Mouse (Mus musculus) liver, embryonic 16.5 days (tissue): ENCODE measurements around the gene Agbl1. TPM values are rescaled to one million over a fixed set of nuclear protein-coding genes. Genes with fewer than 3 reads are reported as not detected.

Experiments
- ATAC-seq: fragments of 200-750 bp; cut with Nextera tagmentation; 2 replicates; pipeline ENCODE4 v1.8.0; 2017; ENCODE audit warnings: low read depth, mild to moderate bottlenecking, moderate number of reproducible peaks, moderate library complexity
- H3K27ac ChIP-seq: fragments of 300-500 bp; sonication (generic); 2 replicates; pipeline ENCODE4 v1.5.1; 2014; ENCODE audit warnings: mild to moderate bottlenecking, low read length
- H3K27me3 ChIP-seq: fragments of 300-500 bp; sonication (generic); 2 replicates; pipeline ENCODE4 v1.6.1; 2014; ENCODE audit warnings: low read depth, low read length, mixed read lengths; ENCODE audit not compliant: control insufficient read depth, insufficient read depth
- H3K36me3 ChIP-seq: fragments of 300-500 bp; sonication (generic); 2 replicates; pipeline ENCODE4 v1.6.1; 2014; ENCODE audit warnings: mild to moderate bottlenecking; ENCODE audit not compliant: control insufficient read depth, insufficient read depth
- H3K4me1 ChIP-seq: fragments of 300-500 bp; sonication (generic); 2 replicates; pipeline ENCODE4 v1.6.1; 2014; ENCODE audit warnings: low read depth, low read length, mixed read lengths; ENCODE audit not compliant: control insufficient read depth
- H3K4me2 ChIP-seq: fragments of 300-500 bp; sonication (generic); 2 replicates; pipeline ENCODE4 v1.6.1; 2014; ENCODE audit warnings: low read depth, low read length, mixed read lengths
- H3K4me3 ChIP-seq: fragments of 300-500 bp; sonication (generic); 2 replicates; pipeline ENCODE4 v1.5.1; 2014; ENCODE audit warnings: low read depth, mild to moderate bottlenecking, low read length
- H3K9ac ChIP-seq: fragments of 300-500 bp; sonication (generic); 2 replicates; pipeline ENCODE4 v1.6.1; 2014; ENCODE audit warnings: low read depth, low read length
- H3K9me3 ChIP-seq: fragments of 300-500 bp; sonication (generic); replicated peaks from 2 replicates; pipeline ENCODE4 v1.6.1; 2016; ENCODE audit warnings: low read length; ENCODE audit not compliant: control insufficient read depth
- WGBS: fragments of 180-500 bp; shearing (Covaris S2); extraction: QIAGEN DNeasy Blood & Tissue Kit; methylation state at CpG from one replicate; pipeline ENCODE4 v1.1.7; 2014; ENCODE audit not compliant: insufficient replicate concordance; 5-methylcytosine and 5-hydroxymethylcytosine counted together
- polyA plus RNA-seq: library from polyadenylated mRNA; unstranded; fragments of >200 nt; fragmentation: Nextera tagmentation; extraction: Ambion mirVana; gene quantifications from 2 replicates; pipeline ENCODE4 v1.2.1, GENCODE M21; 2015

Agbl1 gene
- polyA plus RNA-seq, 1 experiment from 2014 or later: not detected

- no peaks in the 10 kb centered on the region for H3K9me3 ChIP-seq
- ATAC-seq: no peak
- H3K36me3 ChIP-seq: no peaks in the 10 kb centered on the region
- H3K4me1 ChIP-seq: no peaks in the 10 kb centered on the region
- H3K4me3 ChIP-seq: no peak overlapping the region
- H3K9ac ChIP-seq: no peak overlapping the region
- no peaks in the 10 kb centered on the region for H3K27me3 ChIP-seq
- 64% methylated on average over 1 of the region's 1 CpGs for WGBS
- no peak overlapping the region for H3K27ac ChIP-seq
- no peak overlapping the region for H3K4me2 ChIP-seq
These were observed 884.3 kb downstream of the Agbl1 start for GRCm38 (mm10) chr7:77114021-77114420.

DNA sequence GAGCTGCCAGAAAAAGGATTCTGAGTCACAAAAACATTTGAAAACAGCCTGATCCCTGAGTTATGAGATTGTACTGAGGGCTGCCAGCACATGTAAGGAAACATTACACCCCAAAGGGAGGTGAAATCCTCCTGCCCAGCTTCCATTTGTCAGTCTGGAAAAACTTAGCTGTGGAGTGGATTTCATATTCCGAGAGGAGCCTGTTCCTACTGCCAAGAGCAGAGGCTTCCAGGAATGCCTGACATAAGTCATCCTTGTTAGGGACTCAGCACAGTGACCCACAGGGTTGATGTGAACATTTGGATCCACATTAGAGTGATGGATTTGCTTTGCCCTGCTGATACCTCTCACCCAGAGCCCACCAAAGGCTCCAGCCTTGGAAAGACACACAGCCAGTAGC lies 899.4 kb downstream of the Agbl1 start:
- Histone ChIP-seq H3K4me1 (no peaks in the 10 kb centered on the region), H3K27me3 (no peaks in the 10 kb centered on the region), H3K9ac (no peak overlapping the region), H3K4me2 (no peak overlapping the region), H3K27ac (no peak overlapping the region), H3K9me3 (no peaks in the 10 kb centered on the region), H3K4me3 (no peak overlapping the region), H3K36me3 (no peaks in the 10 kb centered on the region)
- WGBS: 39% methylated on average over 1 of the region's 1 CpGs
- no peak for ATAC-seq

GRCm38 (mm10) chr7:77131950-77132349 lies 902.3 kb downstream of the Agbl1 start:
- Histone ChIP-seq H3K27ac (no peak overlapping the region), H3K36me3 (no peaks in the 10 kb centered on the region), H3K4me1 (no peaks in the 10 kb centered on the region), H3K9ac (no peak overlapping the region), H3K4me2 (no peak overlapping the region), H3K27me3 (no peaks in the 10 kb centered on the region), H3K4me3 (no peak overlapping the region), H3K9me3 (no peaks in the 10 kb centered on the region)
- WGBS: 37% methylated on average over 7 of the region's 7 CpGs
- no peak for ATAC-seq

- no peaks in the 10 kb centered on the region for H3K36me3 ChIP-seq
- peak; percentile 51; the same call in 1 of the 2 replicates for ATAC-seq
- H3K4me3 ChIP-seq: no peak overlapping the region
- H3K4me2 ChIP-seq: no peak overlapping the region
- H3K27me3 ChIP-seq: no peaks in the 10 kb centered on the region
- H3K4me1 ChIP-seq: no peaks in the 10 kb centered on the region
- H3K9me3 ChIP-seq: no peaks in the 10 kb centered on the region
- H3K27ac ChIP-seq: no peak overlapping the region
- no peak overlapping the region for H3K9ac ChIP-seq
- WGBS: 31% methylated on average over 15 of the region's 15 CpGs
These were observed 903.1 kb downstream of the Agbl1 start for GRCm38 (mm10) chr7:77132615-77133420.

GRCm38 (mm10) chr7:77134860-77135259 lies 905.2 kb downstream of the Agbl1 start:
- H3K4me1 ChIP-seq: no peaks in the 10 kb centered on the region
- no peak overlapping the region for H3K9ac ChIP-seq
- H3K4me2 ChIP-seq: no peak overlapping the region
- no peaks in the 10 kb centered on the region for H3K9me3 ChIP-seq
- H3K27me3 ChIP-seq: no peaks in the 10 kb centered on the region
- no peak for ATAC-seq
- H3K27ac ChIP-seq: no peak overlapping the region
- no peak overlapping the region for H3K4me3 ChIP-seq
- no peaks in the 10 kb centered on the region for H3K36me3 ChIP-seq
- 77% methylated on average over 2 of the region's 2 CpGs for WGBS

GRCm38 (mm10) chr7:77138707-77139106 lies 909.0 kb downstream of the Agbl1 start:
- H3K4me2 ChIP-seq: no peak overlapping the region
- ATAC-seq: no peak
- no peaks in the 10 kb centered on the region for H3K36me3 ChIP-seq
- H3K9ac ChIP-seq: no peak overlapping the region
- H3K4me3 ChIP-seq: no peak overlapping the region
- no peaks in the 10 kb centered on the region for H3K27me3 ChIP-seq
- H3K27ac ChIP-seq: no peak overlapping the region
- H3K9me3 ChIP-seq: no peaks in the 10 kb centered on the region
- no peaks in the 10 kb centered on the region for H3K4me1 ChIP-seq

DNA sequence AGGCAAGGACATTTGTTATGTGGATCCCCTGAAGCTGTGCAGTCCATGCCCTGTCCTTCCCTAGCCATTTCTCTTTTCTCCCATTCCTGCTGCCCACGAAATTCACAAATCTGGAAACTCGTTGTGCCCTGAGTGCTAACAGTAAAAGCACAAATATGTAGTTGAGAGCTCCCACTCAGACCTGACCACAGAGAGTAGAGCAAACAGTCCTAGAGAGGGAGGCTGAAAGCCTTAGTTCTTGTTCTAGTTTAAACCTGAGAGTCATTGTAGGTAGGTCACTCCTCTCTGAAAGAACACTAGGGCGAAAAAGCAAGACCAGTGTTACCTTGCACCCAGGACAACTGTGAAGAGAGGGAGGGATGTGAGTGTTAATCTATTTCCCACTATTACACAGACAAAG lies 917.8 kb downstream of the Agbl1 start:
- Histone ChIP-seq H3K9ac (no peak overlapping the region), H3K27ac (no peak overlapping the region), H3K4me1 (no peaks in the 10 kb centered on the region), H3K4me2 (no peak overlapping the region), H3K4me3 (no peak overlapping the region), H3K27me3 (no peaks in the 10 kb centered on the region), H3K9me3 (no peaks in the 10 kb centered on the region), H3K36me3 (no peaks in the 10 kb centered on the region)
- WGBS: 52% methylated on average over 3 of the region's 3 CpGs
- ATAC-seq: no peak

DNA sequence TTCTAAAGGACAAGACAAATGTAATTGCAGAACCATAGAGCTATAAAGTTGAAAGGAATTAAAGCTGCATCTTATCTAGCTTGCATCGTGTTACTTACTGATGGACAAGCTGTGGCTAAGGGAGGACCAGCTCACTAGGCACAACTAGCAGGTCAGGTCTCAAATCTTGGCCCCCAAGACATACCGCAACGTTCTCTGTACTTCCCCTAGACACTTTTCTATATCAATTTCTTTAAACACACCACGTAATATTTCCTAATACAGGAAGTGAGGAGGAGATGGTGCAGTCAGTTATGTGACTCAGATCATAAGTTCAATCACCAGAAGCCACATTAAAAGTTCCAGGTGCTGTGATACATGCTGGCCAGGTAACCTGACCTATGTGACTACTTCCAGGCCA lies 919.1 kb downstream of the Agbl1 start:
- H3K27ac ChIP-seq: no peak overlapping the region
- no peak overlapping the region for H3K4me3 ChIP-seq
- no peaks in the 10 kb centered on the region for H3K36me3 ChIP-seq
- no peak for ATAC-seq
- H3K4me2 ChIP-seq: no peak overlapping the region
- no peaks in the 10 kb centered on the region for H3K9me3 ChIP-seq
- H3K4me1 ChIP-seq: no peaks in the 10 kb centered on the region
- H3K27me3 ChIP-seq: no peaks in the 10 kb centered on the region
- no peak overlapping the region for H3K9ac ChIP-seq
- WGBS: 48% methylated on average over 4 of the region's 4 CpGs

GRCm38 (mm10) chr7:77149846-77150245 lies 920.2 kb downstream of the Agbl1 start:
- WGBS: 52% methylated on average over 2 of the region's 2 CpGs
- Histone ChIP-seq H3K36me3 (no peaks in the 10 kb centered on the region), H3K4me3 (no peak overlapping the region), H3K27ac (no peak overlapping the region), H3K4me2 (no peak overlapping the region), H3K27me3 (no peaks in the 10 kb centered on the region), H3K9ac (no peak overlapping the region), H3K9me3 (no peaks in the 10 kb centered on the region), H3K4me1 (no peaks in the 10 kb centered on the region)
- ATAC-seq: no peak
